In the genomic region with DNA sequence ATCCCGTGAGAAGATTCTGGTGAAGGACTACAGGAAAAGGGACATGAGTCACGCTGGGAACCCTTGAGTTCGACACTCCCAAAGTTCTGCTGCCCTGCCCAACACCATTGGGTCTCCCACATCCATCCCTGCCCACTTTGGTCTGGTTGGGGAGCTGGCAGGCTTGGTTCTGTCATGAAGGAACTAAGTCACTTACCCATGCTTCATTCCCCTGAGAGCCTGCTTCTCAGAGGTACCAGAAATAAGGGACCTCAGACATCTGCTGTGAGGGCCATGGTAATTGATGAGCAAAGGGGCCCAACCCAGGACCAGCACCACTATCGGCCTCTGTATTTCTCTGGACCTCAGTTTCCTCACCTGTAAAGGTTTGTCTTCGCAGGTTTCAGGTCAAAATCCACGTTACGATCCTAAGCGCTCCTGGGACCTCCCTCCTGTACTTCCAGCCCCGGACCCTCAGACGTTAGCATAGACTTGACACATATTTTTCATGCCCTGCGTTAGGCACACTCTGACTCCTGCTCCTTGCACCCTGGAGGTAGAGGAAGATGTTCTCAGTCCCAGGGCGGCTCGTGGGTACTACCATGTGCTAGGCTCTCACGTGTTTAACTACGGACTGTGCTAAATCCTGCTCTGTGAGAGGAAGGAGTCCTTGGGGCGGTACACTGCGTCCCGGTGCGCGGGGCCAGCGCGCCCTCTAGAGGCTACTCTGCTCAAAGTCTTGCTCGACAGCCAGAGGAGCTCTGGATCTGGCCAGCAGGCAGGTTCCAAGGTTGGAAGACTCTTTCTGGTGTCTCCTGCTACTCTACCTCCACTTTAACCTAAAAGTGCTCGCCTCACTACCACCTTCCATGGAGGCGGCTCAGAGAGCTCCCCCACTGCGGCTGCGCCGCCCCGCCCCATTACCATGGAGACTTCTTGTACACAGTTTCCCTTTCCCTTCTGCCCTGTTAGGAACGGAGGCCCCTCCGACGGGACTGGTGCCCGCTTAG, we compare ENCODE assay signal across 8 mouse cellular contexts. TPM values are rescaled to one million over a fixed set of nuclear protein-coding genes. Genes with fewer than 3 reads are reported as not detected.
DNase-seq lines count a peak whose midpoint lies in the region; ATAC-seq lines count a peak whose summit lies in the region.

Gene Wdr38 (plus strand): TSS at position 91 of the 989 bp plus-strand sequence.

- H3K4me3 ChIP-seq in embryonic facial prominence, embryonic 11.5 days (ENCODE audit: low read depth, low read length) = peak within 1 kb of the TSS; percentile 31
- peak within 1 kb of the TSS; percentile 47 for H3K4me3 ChIP-seq in limb, embryonic 10.5 days
- H3K4me3 ChIP-seq in midbrain, embryonic 12.5 days = peak within 1 kb of the TSS; percentile 28

- 16% methylated on average over 33 of the region's 33 CpGs for WGBS in embryonic facial prominence, embryonic 11.5 days
- WGBS in limb, embryonic 10.5 days = 17% methylated on average over 33 of the region's 33 CpGs
- WGBS in midbrain, embryonic 12.5 days = 15% methylated on average over 33 of the region's 33 CpGs

- ATAC-seq in embryonic facial prominence, embryonic 11.5 days (replicated peaks; ENCODE audit: insufficient number of reproducible peaks, low FRiP score, low TSS enrichment, low read depth) = peak; percentile 88
- peak; percentile 94 for ATAC-seq in midbrain, embryonic 12.5 days (ENCODE audit: low FRiP score, low read depth)

- H3K9me3 ChIP-seq in embryonic facial prominence, embryonic 11.5 days (replicated peaks; ENCODE audit: control insufficient read depth, low read length) = no peaks in the 10 kb centered on the region
- H3K9me3 ChIP-seq in limb, embryonic 10.5 days (replicated peaks) = no peaks in the 10 kb centered on the region
- H3K9me3 ChIP-seq in midbrain, embryonic 12.5 days = no peaks in the 10 kb centered on the region

- peak within 1 kb of the TSS; percentile 40 for H3K4me2 ChIP-seq in embryonic facial prominence, embryonic 11.5 days (ENCODE audit: low read depth, low read length)
- H3K4me2 ChIP-seq in midbrain, embryonic 12.5 days (replicated peaks) = peak within 1 kb of the TSS; percentile 47

- no peaks in the 10 kb centered on the region for H3K4me1 ChIP-seq in embryonic facial prominence, embryonic 11.5 days (ENCODE audit: control insufficient read depth, insufficient read depth, low read length)
- H3K4me1 ChIP-seq in limb, embryonic 10.5 days = peaks cover 9% of the 10 kb centered on the region
- peaks cover 3% of the 10 kb centered on the region for H3K4me1 ChIP-seq in midbrain, embryonic 12.5 days

- DNase-seq in 3134 (ENCODE audit: extremely low read depth, insufficient read length, low spot score) = peak; percentile 92
- DNase-seq in adrenal gland, postnatal 25 days = peak; percentile 90
- DNase-seq in embryonic facial prominence, embryonic 11.5 days (ENCODE audit: low spot score) = peak; percentile 90
- peak; percentile 91 to 94 for DNase-seq in heart, adult 18-20 months
- DNase-seq in kidney, adult 18-20 months = peak; percentile 92
- DNase-seq in limb, embryonic 10.5 days (ENCODE audit: low spot score) = peak; percentile 94
- peak; percentile 81 for DNase-seq in skeletal muscle tissue, adult 2 months (ENCODE audit: low read depth, low spot score)

- peaks cover 8% of the 10 kb centered on the region for H3K36me3 ChIP-seq in embryonic facial prominence, embryonic 11.5 days (replicated peaks; ENCODE audit: control insufficient read depth, insufficient read depth, low read depth, low read length)
- H3K36me3 ChIP-seq in limb, embryonic 10.5 days = peaks cover 37% of the 10 kb centered on the region
- H3K36me3 ChIP-seq in midbrain, embryonic 12.5 days = peaks cover 36% of the 10 kb centered on the region

- H3K27me3 ChIP-seq in embryonic facial prominence, embryonic 11.5 days (ENCODE audit: control insufficient read depth, insufficient read depth, low read length) = no peaks in the 10 kb centered on the region
- no peaks in the 10 kb centered on the region for H3K27me3 ChIP-seq in limb, embryonic 10.5 days (ENCODE audit: low read depth, poor library complexity, severe bottlenecking)
- peaks cover 14% of the 10 kb centered on the region for H3K27me3 ChIP-seq in midbrain, embryonic 12.5 days

- peak within 1 kb of the TSS; percentile 51 for H3K9ac ChIP-seq in embryonic facial prominence, embryonic 11.5 days (replicated peaks; ENCODE audit: low read length)
- H3K9ac ChIP-seq in midbrain, embryonic 12.5 days (replicated peaks) = peak within 1 kb of the TSS; percentile 51; the same call in 1 of the 2 replicates

- H3K27ac ChIP-seq in embryonic facial prominence, embryonic 11.5 days (replicated peaks; ENCODE audit: low read depth, low read length) = no peak within 1 kb of the TSS
- H3K27ac ChIP-seq in limb, embryonic 10.5 days = peak within 1 kb of the TSS; percentile 68
- no peak within 1 kb of the TSS for H3K27ac ChIP-seq in midbrain, embryonic 12.5 days (replicated peaks)

RNA-seq across cellular contexts. Expression of gene Wdr38, which starts in this region (rescaled TPM):
- 0.43 and 0.85 TPM in 2 replicates for total RNA-seq in adrenal gland, postnatal 25 days (2021)
- 0.85 and 1.7 TPM in 2 replicates for polyA plus RNA-seq in embryonic facial prominence, embryonic 11.5 days (2014; fragmentation: Nextera tagmentation; extraction: Ambion mirVana)
- under 1 TPM in 1 of 2 experiments, not detected in 1; 0.18 TPM for total RNA-seq in heart, adult 18-20 months (2021)
- polyA plus RNA-seq in limb, embryonic 10.5 days (2016; fragmentation: Nextera tagmentation; extraction: Ambion mirVana) = 1.3 and 1.6 TPM in 2 replicates
- 1.7 and 1.9 TPM in 2 replicates for polyA plus RNA-seq in midbrain, embryonic 12.5 days (2016; fragmentation: Nextera tagmentation; extraction: Ambion mirVana)

Comparison
In these comparisons a context has a peak if more than half of its experiments do, and no peak if none do; other contexts are left out.
1. Peak in DNase-seq in adrenal gland, postnatal 25 days; RNA of the gene not detected or under 1 TPM.
2. Peak in DNase-seq in heart, adult 18-20 months; RNA of the gene not detected or under 1 TPM.